Mouse (Mus musculus) testis, adult 2 months (tissue): Measurements from ENCODE around the gene Slc30a1. TPM values are rescaled to one million over a fixed set of nuclear protein-coding genes. Genes with fewer than 3 reads are reported as not detected.

ENCODE experiments used
- H3K27ac ChIP-seq: fragments of 200-500 bp; 2 replicates; pipeline ENCODE4 v1.5.1; 2012; ENCODE audit warnings: low read depth, low read length; ENCODE audit not compliant: control insufficient read depth, insufficient read depth
- H3K27me3 ChIP-seq: fragments of 200-500 bp; 2 replicates; pipeline ENCODE4 v1.6.1; 2012; ENCODE audit warnings: mild to moderate bottlenecking, low read length, moderate library complexity; ENCODE audit not compliant: control insufficient read depth, insufficient read depth
- H3K36me3 ChIP-seq: fragments of 200-500 bp; 2 replicates; pipeline ENCODE4 v1.6.1; 2012; ENCODE audit warnings: mild to moderate bottlenecking, low read length; ENCODE audit not compliant: control insufficient read depth, insufficient read depth
- H3K4me1 ChIP-seq: fragments of 200-500 bp; 2 replicates; pipeline ENCODE4 v1.6.1; 2012; ENCODE audit warnings: low read length; ENCODE audit not compliant: control insufficient read depth, insufficient read depth
- H3K4me3 ChIP-seq: fragments of 200-500 bp; 2 replicates; pipeline ENCODE4 v1.5.1; 2012; ENCODE audit warnings: low read depth, mild to moderate bottlenecking, low read length, moderate library complexity, mixed read lengths; ENCODE audit not compliant: control insufficient read depth
- CTCF ChIP-seq: fragments of 200-500 bp; IDR thresholded peaks from 2 replicates; pipeline ENCODE4 v1.5.1; 2012; ENCODE audit warnings: low read depth, mild to moderate bottlenecking, inconsistent platforms, low read length, moderate library complexity; ENCODE audit not compliant: control insufficient read depth, insufficient read depth, insufficient replicate concordance
- POLR2A ChIP-seq: fragments of 200-500 bp; IDR thresholded peaks from 2 replicates; pipeline ENCODE4 v1.6.1; 2012; ENCODE audit warnings: low read depth, mild to moderate bottlenecking, inconsistent platforms, low read length, moderate library complexity; ENCODE audit not compliant: control insufficient read depth
- polyA plus RNA-seq: library from polyadenylated mRNA; depleted of rRNA; stranded (reverse); fragments of >200 nt; gene quantifications from 2 replicates; pipeline ENCODE4 v1.2.3, GENCODE M21; 2012

The Slc30a1 gene
- polyA plus RNA-seq, 1 experiment: 17.8 TPM

DNA sequence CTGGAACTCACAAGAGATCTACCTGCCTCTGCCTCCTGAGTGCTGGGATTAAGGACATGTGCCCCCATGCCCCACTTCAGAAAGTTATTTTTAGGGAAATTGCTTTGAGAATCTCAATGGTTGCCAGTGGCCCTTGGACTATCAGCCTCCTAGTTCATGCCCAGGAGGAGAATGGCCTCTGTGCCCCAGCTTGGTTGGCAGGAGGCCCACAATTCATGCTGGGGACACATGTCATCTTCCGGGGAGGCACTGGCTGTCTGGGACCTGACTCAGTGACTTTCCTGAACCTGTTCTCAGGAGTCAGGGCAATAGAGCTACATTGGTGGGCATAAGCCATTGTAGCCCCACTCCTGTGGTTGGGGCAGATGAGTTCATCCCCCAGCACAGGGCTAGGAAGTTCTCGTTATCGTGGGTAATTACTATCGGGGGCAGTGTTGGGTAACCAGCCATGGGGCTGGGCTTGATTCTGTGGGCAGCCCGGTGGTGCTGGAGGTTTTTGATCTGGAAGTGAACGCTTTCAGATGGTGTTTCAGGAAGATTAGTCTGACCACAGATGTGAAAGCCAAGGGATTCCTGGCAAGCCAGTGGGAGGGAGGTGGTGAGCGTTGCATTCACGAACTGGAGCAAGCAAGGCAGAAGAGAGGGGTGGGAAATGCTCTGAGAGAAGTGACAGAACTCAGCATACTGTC lies 25.5 kb upstream of the Slc30a1 start:
- H3K4me3 ChIP-seq: no peak overlapping the region
- H3K27me3 ChIP-seq: no peaks in the 10 kb centered on the region
- H3K27ac ChIP-seq: no peak overlapping the region
- TF ChIP-seq POLR2A: no peak
- TF ChIP-seq CTCF: no peak
- no peaks in the 10 kb centered on the region for H3K4me1 ChIP-seq
- no peaks in the 10 kb centered on the region for H3K36me3 ChIP-seq

GRCm38 (mm10) chr1:191881663-191882062 lies 24.9 kb upstream of the Slc30a1 start:
- H3K4me3 ChIP-seq: no peak overlapping the region
- no peaks in the 10 kb centered on the region for H3K4me1 ChIP-seq
- no peaks in the 10 kb centered on the region for H3K27me3 ChIP-seq
- no peaks in the 10 kb centered on the region for H3K36me3 ChIP-seq
- no peak overlapping the region for H3K27ac ChIP-seq
- no peak for TF ChIP-seq CTCF
- no peak for TF ChIP-seq POLR2A

DNA sequence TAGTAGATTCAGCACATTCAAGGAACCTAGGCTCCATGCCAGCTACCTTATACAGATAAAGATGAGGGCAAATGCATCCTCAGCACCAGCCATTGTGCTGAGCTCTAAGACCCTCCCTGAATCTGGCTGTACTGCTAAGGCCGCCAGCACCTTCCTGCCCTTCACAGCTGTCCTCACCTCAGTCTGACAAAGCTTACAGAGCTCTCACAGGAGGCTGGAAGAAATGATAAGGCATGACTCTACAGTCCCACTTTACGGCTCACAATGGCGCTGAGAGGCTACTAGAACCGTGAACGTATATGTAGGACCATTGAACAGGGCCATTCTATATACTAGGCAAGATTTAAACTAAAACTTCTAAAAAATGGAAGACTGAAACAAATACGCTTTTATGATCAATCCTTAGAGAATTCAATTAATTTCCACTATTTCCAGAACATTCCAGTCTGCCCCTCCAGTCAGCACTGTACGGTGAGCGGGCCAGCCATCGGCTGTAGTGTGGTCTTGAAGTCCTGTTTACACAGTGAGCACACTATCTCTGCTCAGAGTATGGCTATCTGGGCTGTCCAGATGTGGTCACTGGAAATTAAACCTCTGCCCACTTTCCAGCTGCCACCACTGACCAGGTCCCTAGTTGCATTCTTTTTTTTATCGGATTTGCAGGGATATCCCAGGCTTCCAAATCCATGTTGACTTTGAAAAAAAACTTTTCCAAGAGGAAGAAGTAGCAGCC lies 23.9 kb upstream of the Slc30a1 start:
- H3K27ac ChIP-seq: no peak overlapping the region
- H3K4me1 ChIP-seq: no peaks in the 10 kb centered on the region
- no peaks in the 10 kb centered on the region for H3K36me3 ChIP-seq
- H3K27me3 ChIP-seq: no peaks in the 10 kb centered on the region
- no peak overlapping the region for H3K4me3 ChIP-seq
- no peak for TF ChIP-seq CTCF
- no peak for TF ChIP-seq POLR2A

GRCm38 (mm10) chr1:191883654-191884053 lies 22.9 kb upstream of the Slc30a1 start:
- no peak for TF ChIP-seq POLR2A
- TF ChIP-seq CTCF: no peak
- H3K36me3 ChIP-seq: no peaks in the 10 kb centered on the region
- H3K27me3 ChIP-seq: no peaks in the 10 kb centered on the region
- no peaks in the 10 kb centered on the region for H3K4me1 ChIP-seq
- no peak overlapping the region for H3K27ac ChIP-seq
- no peak overlapping the region for H3K4me3 ChIP-seq

GRCm38 (mm10) chr1:191891912-191892311 lies 14.7 kb upstream of the Slc30a1 start:
- H3K4me3 ChIP-seq: no peak overlapping the region
- H3K27ac ChIP-seq: no peak overlapping the region
- H3K4me1 ChIP-seq: peaks cover 2% of the 10 kb centered on the region
- no peaks in the 10 kb centered on the region for H3K27me3 ChIP-seq
- TF ChIP-seq POLR2A: no peak
- TF ChIP-seq CTCF: no peak
- no peaks in the 10 kb centered on the region for H3K36me3 ChIP-seq

- H3K27ac ChIP-seq: no peak overlapping the region
- H3K36me3 ChIP-seq: no peaks in the 10 kb centered on the region
Observed at GRCm38 (mm10) chr1:191894386-191894785, 12.2 kb upstream of the Slc30a1 start.

DNA sequence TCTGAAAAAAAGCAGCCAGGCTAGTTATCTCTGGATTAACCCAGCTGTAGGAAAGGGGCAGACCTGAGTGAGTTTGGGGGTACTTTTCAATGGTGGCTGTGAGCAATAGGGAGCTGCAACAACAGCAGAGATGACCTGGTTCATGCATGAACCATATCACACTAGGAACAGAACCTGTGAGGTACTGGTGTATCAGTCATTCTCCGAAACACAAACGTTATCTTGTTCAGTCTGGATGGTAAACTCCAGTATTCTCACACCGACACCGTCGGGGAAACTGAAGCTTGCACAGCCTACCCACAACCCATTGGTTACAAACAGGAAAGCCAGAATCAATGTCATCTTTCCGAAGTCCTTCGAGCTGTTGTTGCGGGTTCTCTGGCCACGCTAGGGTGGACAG lies 11.7 kb upstream of the Slc30a1 start:
- no peak overlapping the region for H3K27ac ChIP-seq
- no peaks in the 10 kb centered on the region for H3K27me3 ChIP-seq
- H3K4me1 ChIP-seq: peaks cover 2% of the 10 kb centered on the region
- TF ChIP-seq CTCF (no peak), POLR2A (no peak)
- H3K36me3 ChIP-seq: no peaks in the 10 kb centered on the region
- no peak overlapping the region for H3K4me3 ChIP-seq

More at GRCm38 (mm10) chr1:191894386-191894785, 12.2 kb upstream of the Slc30a1 start:
- Histone ChIP-seq H3K27me3 (no peaks in the 10 kb centered on the region), H3K4me1 (peaks cover 2% of the 10 kb centered on the region), H3K4me3 (no peak overlapping the region)
- no peak for TF ChIP-seq CTCF
- TF ChIP-seq POLR2A: no peak
